9 mouse cellular contexts compared by ENCODE assay signal in the genomic region with DNA sequence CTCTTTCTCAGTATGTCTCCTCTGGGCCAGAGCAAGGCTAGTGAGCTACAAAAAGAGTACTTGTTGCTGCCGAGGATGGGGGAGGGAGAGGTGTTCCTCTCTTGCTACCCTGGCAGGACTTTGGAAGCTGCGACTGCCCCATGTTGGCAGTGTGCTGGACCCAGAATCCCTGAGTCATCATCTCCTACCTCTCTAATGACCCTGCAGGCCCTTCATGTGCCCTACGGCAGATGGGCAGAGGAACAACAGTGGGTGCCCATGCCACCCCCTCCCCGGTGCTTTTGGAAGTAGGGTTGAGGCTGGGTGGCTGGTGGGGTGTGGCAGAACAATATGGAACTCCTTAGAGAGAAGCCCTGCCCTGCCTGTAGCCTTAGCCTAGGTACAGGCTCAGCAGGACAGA.
DNase-seq lines count a peak whose midpoint lies in the region; ATAC-seq and TF ChIP-seq lines count a peak whose summit lies in the region.
"Had no signal": no experiment of that assay in that cellular context is flagged by ENCODE, and none has a peak within 500 bp of the region (broad histone marks: within the 10 kb centered on the region; RNA-seq: fewer than 3 reads in every experiment).

No protein-coding gene starts in this region.

- no peaks in the 10 kb centered on the region for H3K27me3 ChIP-seq in liver, adult 2 months (ENCODE audit: control insufficient read depth, insufficient read depth, low read length)
- no peaks in the 10 kb centered on the region for H3K27me3 ChIP-seq in liver, embryonic 11.5 days (replicated peaks; ENCODE audit: control insufficient read depth, insufficient read depth, low read length)
- no peaks in the 10 kb centered on the region for H3K27me3 ChIP-seq in hindbrain, embryonic 12.5 days
- H3K27me3 ChIP-seq in midbrain, embryonic 12.5 days: no peaks in the 10 kb centered on the region
- H3K27me3 ChIP-seq: Patski had no signal

- no peak for TF ChIP-seq CTCF in liver, adult 2 months (IDR thresholded peaks at IDR 0.05; ENCODE audit: low read depth, low read length)

- peak; percentile 93 for DNase-seq in liver, adult 2 months (ENCODE audit: extremely low read depth, low read depth, low spot score)
- DNase-seq in liver, embryonic 11.5 days (ENCODE audit: low spot score): no peak
- peak; percentile 82 for DNase-seq in cerebellum, adult 9-11 months
- DNase-seq in right cerebral cortex, postnatal 4 days: no peak
- no peak for DNase-seq in layer of hippocampus, postnatal 25 days (ENCODE audit: extremely low spot score in 1 of 2, low spot score in 1 of 2)
- no peak for DNase-seq in adrenal gland, postnatal 4 days (ENCODE audit: low spot score in 2 of 2)

- H3K4me1 ChIP-seq in liver, adult 2 months (ENCODE audit: control insufficient read depth, insufficient read depth, low read length): peaks cover 63% of the 10 kb centered on the region
- peaks cover 96% of the 10 kb centered on the region for H3K4me1 ChIP-seq in liver, embryonic 11.5 days (replicated peaks; ENCODE audit: control insufficient read depth, insufficient read depth, low read length)
- H3K4me1 ChIP-seq in hindbrain, embryonic 12.5 days: peaks cover 92% of the 10 kb centered on the region
- peaks cover 84% of the 10 kb centered on the region for H3K4me1 ChIP-seq in midbrain, embryonic 12.5 days

- no peak overlapping the region for H3K4me2 ChIP-seq in liver, embryonic 11.5 days
- no peak overlapping the region for H3K4me2 ChIP-seq in hindbrain, embryonic 12.5 days (replicated peaks)
- H3K4me2 ChIP-seq in midbrain, embryonic 12.5 days (replicated peaks): no peak overlapping the region

- H3K36me3 ChIP-seq in liver, adult 2 months (ENCODE audit: control insufficient read depth, insufficient read depth, low read length): no peaks in the 10 kb centered on the region
- H3K36me3 ChIP-seq in liver, embryonic 11.5 days (ENCODE audit: control insufficient read depth, insufficient read depth, low read length): no peaks in the 10 kb centered on the region
- peaks cover 8% of the 10 kb centered on the region; the same call in 1 of the 2 replicates for H3K36me3 ChIP-seq in hindbrain, embryonic 12.5 days
- peaks cover 30% of the 10 kb centered on the region for H3K36me3 ChIP-seq in midbrain, embryonic 12.5 days

- H3K4me3 ChIP-seq in liver, adult 2 months (ENCODE audit: insufficient read depth, low read depth, low read length): no peak overlapping the region
- no peak overlapping the region for H3K4me3 ChIP-seq in liver, embryonic 11.5 days (ENCODE audit: low read depth, low read length)
- H3K4me3 ChIP-seq in hindbrain, embryonic 12.5 days: no peak overlapping the region
- H3K4me3 ChIP-seq in midbrain, embryonic 12.5 days: no peak overlapping the region

- H3K9ac ChIP-seq in liver, adult 2 months (ENCODE audit: low read depth, low read length): peak overlapping the region; percentile 9; the same call in 1 of the 2 replicates
- no peak overlapping the region; the same call in 1 of the 2 replicates for H3K9ac ChIP-seq in liver, embryonic 11.5 days (ENCODE audit: low read depth, low read length)
- no peak overlapping the region for H3K9ac ChIP-seq in hindbrain, embryonic 12.5 days
- H3K9ac ChIP-seq in midbrain, embryonic 12.5 days (replicated peaks): no peak overlapping the region

- no peaks in the 10 kb centered on the region for H3K9me3 ChIP-seq in liver, embryonic 11.5 days (ENCODE audit: control insufficient read depth, low read length)
- no peaks in the 10 kb centered on the region for H3K9me3 ChIP-seq in hindbrain, embryonic 12.5 days (replicated peaks)
- no peaks in the 10 kb centered on the region for H3K9me3 ChIP-seq in midbrain, embryonic 12.5 days

- peaks cover 16% of the 10 kb centered on the region; the same call in 1 of the 2 replicates for H3K79me2 ChIP-seq in liver, adult 2 months (ENCODE audit: control insufficient read depth, insufficient read depth, low read length)

- TF ChIP-seq POLR2A in liver, adult 2 months (IDR thresholded peaks at IDR 0.05; ENCODE audit: extremely low read depth, insufficient read depth, low read length): no peak

- 14% methylated on average over 4 of the region's 4 CpGs for WGBS in liver, adult 2 months
- 76% methylated on average over 4 of the region's 4 CpGs for WGBS in liver, embryonic 11.5 days
- 76% methylated on average over 4 of the region's 4 CpGs for WGBS in hindbrain, embryonic 12.5 days
- WGBS in midbrain, embryonic 12.5 days: 66% methylated on average over 4 of the region's 4 CpGs

- peak overlapping the region; percentile 69 for H3K27ac ChIP-seq in liver, adult 2 months (replicated peaks; ENCODE audit: insufficient read depth, low read depth, low read length)
- no peak overlapping the region for H3K27ac ChIP-seq in liver, embryonic 11.5 days (ENCODE audit: low read depth, low read length)
- peak overlapping the region; percentile 42 for H3K27ac ChIP-seq in hindbrain, embryonic 12.5 days
- peak overlapping the region; percentile 31 for H3K27ac ChIP-seq in midbrain, embryonic 12.5 days (replicated peaks)

- ATAC-seq in liver, embryonic 11.5 days (replicated peaks; ENCODE audit: low FRiP score): no peak
- no peak for ATAC-seq in hindbrain, embryonic 12.5 days (ENCODE audit: low FRiP score)
- no peak for ATAC-seq in midbrain, embryonic 12.5 days (ENCODE audit: low FRiP score, low read depth)

Comparison
In these comparisons a context has a peak if more than half of its experiments do, and no peak if none do; other contexts are left out.
1. DNase-seq: peak in liver, adult 2 months (single experiment) and cerebellum, adult 9-11 months (single experiment); none in liver, embryonic 11.5 days (single experiment), right cerebral cortex, postnatal 4 days (single experiment), layer of hippocampus, postnatal 25 days (0 of 2) and adrenal gland, postnatal 4 days (0 of 2).